Mouse (Mus musculus): ENCODE results near the gene Zfp128.

DNA sequence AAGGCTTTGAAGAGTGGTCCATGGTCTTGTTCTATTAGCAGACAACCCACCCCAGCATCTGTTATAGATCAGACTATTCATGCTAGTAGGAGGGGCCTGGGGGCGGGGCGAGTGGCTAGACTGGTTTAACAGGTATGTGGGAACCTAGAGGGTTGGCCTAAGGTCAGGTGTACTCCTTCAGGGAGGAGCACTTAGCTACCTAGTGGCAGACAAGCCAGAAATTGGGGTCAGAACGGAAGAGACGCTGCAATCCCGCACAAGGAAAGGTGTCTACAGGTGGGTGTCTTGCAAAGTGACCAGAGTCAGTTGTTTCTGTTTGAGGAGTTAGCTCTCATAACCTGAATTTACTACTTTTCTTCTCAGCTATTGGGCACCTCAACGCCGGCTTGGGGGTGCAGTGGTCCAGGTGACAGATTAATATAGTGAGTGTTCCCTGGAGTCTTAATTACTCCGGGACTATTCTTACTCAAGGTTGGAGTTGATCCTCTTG, 46.3 kb downstream of the Zfp128 start, which contains the start of gene Rnf225:
- TF ChIP-seq GATA1 (IDR thresholded peaks at IDR 0.05; ENCODE audit: low read length) (no peak), TAL1 (IDR thresholded peaks at IDR 0.05; ENCODE audit: low read length) (no peak)
